Mouse (Mus musculus) heart, postnatal 36 days (tissue): ENCODE data around the gene Pex26. TPM values are rescaled to one million over a fixed set of nuclear protein-coding genes. Genes with fewer than 3 reads are reported as not detected.
A peak's percentile ranks its signal among the peaks of the same experiment; 100 is the strongest.

Experiments used
- DNase-seq, 2 experiments: peaks; one replicate each; pipeline ENCODE4 v3.0.0; 2021 to 2022
- intact Hi-C: fragments of 180-260 bp; cut with DNase I; formaldehyde crosslinking; loops from one replicate; pipeline ENCODE4 v1.15.1; 2025
- total RNA-seq, 2 experiments: library from RNA; stranded (reverse); gene quantifications; 2 replicates each; pipeline ENCODE4 v1.2.3; 2021

Pex26 gene
- total RNA-seq, 2 experiments from 2014 or later = 5.5 to 6.3 TPM

DNA sequence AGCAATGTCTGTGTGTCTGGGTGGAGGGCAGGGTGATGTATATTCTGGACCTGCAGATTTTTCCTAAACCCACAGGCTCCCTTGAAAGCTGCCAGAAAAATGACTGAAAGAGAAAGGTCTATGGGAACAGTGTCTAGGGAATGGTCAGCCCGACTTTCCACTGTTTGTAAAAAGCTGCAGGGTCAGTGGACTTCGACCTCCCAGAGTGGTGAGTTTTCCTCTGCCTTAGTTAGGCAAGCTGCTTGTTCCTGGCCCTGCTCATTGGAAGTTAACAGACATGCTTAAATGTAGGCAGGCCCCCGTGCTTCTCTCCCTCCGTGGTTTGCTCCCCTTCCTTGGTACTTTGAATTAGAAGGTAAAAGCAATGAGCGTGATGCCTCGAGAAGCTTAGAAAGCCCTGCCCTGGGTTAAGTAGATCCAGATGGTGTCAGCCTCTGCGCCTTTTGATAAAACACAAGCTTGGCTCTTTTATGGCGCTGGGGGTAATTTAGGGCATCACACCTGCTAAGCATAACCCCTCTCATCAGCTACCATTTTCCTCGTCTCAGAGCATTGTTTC lies 14.4 kb downstream of the Pex26 start:
- intact Hi-C loops = loop anchor here (10.0 kb wide), 1 partner anchor 137 kb away; no protein-coding TSS in a partner anchor
- DNase-seq = no peak

DNA sequence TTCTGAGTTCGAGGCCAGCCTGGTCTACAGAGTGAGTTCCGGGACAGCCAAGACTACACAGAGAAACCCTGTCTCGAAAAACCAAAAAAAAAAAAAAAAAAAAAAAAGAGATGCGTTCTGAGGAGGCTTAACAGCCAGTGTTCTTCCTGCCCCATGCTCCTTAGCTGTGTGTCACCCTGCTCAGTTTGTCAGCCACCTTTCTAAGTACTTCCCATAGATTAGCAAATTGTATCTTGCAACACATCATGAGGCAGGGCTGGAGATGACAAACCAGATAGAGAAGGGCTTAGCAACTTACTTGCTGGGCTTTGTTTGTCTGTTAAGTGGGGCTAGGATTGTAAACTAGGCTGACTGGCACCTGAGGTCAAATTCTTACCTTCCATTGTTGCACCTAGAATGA lies 17.0 kb downstream of the Pex26 start:
- intact Hi-C loops = no loop called here
- DNase-seq = no peak

GRCm38 (mm10) chr6:121202026-121202425 lies 18.6 kb downstream of the Pex26 start:
- intact Hi-C loops = no loop called here
- DNase-seq = no peak

DNA sequence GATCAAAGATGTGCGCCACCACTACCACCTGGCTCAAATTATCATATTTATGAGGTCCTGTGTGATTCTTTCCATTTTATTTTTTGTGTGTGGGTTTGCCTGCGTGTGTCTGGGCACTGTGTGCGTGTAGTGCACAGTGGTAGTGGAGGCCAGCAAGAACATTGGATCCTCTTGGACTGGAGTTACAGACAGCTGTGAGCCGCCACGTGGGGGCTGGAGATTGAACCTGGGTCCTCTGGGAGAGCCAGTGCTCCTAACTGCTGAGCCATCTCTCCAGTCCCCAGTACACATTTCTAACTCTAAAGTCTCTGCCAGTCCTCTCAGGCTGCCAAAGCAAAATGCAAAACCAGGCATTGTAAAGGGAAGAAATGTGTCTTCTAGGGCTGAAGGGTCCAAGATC lies 23.0 kb downstream of the Pex26 start:
- DNase-seq = no peak
- intact Hi-C loops = no loop called here

DNA sequence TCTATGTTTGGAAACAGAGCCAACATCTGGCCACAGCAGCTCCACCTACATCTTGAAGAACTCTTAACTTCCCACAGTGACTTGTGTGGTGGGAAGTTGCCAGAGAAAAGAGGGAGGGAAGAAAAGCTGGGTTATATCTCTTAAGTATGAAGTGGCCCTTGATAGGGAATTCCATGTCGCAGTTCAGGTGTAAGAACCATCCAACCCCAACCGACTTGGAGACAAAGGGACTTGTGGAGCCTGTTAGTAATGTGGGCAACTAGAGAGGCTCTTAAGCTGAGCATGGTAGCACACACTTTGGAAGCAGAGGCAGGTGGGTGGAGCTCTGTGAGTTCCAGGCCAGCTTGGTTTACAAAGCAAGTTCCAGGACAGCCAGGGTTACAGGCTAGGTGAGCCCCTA lies 26.1 kb downstream of the Pex26 start:
- intact Hi-C loops = no loop called here
- DNase-seq = no peak

- DNase-seq = peak; percentile 65 to 74
- intact Hi-C loops = no loop called here
Observed at GRCm38 (mm10) chr6:121210149-121210925, 26.9 kb downstream of the Pex26 start, which contains the start of gene Tuba8. TSS of gene Tuba8 (plus strand) at chr6:121210696.

GRCm38 (mm10) chr6:121210926-121211289 lies 27.4 kb downstream of the Pex26 start:
- DNase-seq = no peak

DNA sequence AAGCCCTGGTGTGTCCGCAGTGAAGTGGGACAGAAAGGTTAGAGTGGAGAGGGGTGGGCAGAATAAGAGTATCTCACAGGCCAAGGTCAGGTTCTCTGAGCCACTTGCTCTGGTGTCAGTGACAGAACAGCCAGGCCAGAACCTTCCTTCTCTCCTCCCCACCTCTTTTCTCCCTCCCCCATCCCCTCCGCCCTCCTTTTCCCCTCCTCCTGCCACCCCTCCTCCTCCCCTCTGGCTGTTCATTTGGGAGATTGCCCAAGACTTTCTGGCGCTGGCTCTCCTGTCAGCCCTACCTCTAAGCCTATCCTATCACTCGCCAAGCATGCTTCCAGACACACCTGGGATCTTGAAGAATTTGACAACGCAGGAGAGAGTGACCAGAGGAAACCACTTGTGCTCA lies 28.3 kb downstream of the Pex26 start:
- DNase-seq = peak; percentile 33 to 57
- intact Hi-C loops = no loop called here

More at GRCm38 (mm10) chr6:121210926-121211289, 27.4 kb downstream of the Pex26 start:
- intact Hi-C loops = no loop called here

- intact Hi-C loops = no loop called here
- DNase-seq = no peak
Observed at GRCm38 (mm10) chr6:121212988-121213387, 29.5 kb downstream of the Pex26 start.

DNA sequence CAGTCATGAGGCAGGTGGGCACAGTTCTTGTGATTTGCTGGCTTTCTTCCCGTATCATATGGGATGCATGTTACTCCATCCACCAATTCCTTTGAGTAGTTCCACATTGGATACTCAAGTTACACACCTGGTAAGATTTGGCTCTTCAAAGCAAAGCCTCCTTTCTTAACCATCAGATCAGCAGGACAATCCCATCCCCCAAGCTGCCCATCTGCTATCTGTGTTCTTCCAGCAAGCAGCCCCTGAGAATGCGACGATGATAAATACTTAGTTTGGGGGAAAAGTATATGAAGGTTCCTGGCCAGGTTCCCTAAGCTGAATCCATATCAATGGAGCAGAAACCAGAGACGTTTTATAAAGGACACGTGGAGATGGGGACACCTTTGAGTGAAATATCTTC lies 30.8 kb downstream of the Pex26 start:
- intact Hi-C loops = no loop called here
- no peak for DNase-seq

DNA sequence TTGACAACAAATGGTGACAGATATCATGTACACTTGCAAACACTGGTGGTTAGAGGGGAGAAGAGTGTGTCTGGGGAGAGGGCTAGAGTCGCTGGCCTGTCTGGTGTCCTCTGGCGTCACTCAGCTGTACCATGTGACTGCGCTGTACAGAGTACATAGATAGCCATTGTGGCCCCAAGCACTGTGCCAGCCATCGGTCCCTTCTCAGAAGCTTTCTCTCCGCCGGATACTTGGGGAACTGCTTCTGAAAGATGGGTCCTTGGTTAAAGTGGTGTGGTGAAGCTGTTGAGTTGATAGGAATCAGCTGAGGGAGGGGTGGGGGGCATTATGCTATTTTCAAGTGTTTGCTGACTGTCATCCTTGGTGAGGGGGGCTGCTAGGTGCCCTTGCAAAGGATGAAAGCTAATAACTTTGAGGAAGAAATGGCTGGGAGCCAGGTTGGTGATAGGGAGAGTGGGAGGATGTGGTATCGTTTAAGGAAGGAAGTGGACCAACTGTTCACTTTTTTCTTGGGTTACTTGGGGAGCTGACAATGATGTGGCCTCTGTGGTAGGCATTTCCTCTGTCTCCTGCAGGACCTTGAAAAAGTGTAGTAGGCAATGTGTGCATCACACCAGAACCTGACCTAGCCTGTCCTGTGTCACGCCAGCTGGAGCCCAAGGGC lies 31.3 kb downstream of the Pex26 start:
- DNase-seq = no peak
- intact Hi-C loops = no loop called here

GRCm38 (mm10) chr6:121215336-121215735 lies 31.9 kb downstream of the Pex26 start:
- intact Hi-C loops = no loop called here
- DNase-seq = no peak

DNA sequence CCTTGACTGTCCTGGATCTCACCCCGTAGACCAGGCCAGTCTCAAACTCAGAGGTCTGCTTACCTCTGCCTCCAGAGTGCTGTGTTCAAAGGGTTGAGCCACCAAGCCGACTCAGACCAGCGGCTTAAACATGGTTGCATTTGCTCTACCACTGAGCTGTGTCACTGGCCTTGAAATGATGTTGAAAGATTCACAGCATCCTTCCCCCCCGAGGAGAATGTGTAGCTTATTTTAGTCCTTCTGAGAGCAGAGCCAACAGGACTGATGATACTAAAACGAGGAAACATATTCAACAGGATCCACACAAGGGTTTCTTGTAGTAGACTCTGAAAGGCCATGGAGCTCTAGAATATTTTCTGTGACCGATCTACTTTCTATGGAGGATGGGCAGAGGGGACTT lies 32.4 kb downstream of the Pex26 start:
- intact Hi-C loops = no loop called here
- no peak for DNase-seq

DNA sequence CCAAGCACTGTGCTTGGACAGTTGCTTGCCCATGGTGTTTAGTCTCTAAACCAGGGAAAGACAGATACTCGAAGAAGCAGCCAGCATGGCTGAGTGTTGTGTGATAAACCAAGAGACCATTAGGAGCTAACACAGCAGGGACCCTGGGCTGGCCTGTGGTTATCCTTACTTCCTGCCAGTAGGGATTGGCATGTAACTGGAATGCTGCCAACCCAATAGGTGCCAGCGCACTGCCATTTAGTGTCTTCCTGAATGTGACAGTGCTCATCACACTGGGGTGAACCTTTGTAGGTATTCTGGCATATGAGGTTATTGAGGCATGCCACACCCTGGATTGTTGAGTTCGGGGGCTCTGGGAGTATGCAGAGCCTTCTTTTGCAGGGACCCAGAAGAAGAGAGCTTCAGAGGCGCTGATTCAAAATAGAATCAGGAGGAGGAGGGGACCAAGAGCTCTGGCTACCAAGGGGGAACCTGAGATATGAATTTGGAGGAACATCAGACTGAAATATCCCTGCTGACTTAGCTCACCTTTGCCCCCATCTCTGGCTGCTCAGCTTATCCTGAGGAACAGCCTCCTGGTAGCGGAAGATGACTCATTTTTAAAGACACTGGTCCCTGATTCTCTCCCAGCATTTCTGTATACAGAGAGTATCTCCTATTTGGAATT lies 33.3 kb downstream of the Pex26 start:
- intact Hi-C loops = no loop called here
- peak in 1 of 2 experiments; percentile 40 for DNase-seq

DNA sequence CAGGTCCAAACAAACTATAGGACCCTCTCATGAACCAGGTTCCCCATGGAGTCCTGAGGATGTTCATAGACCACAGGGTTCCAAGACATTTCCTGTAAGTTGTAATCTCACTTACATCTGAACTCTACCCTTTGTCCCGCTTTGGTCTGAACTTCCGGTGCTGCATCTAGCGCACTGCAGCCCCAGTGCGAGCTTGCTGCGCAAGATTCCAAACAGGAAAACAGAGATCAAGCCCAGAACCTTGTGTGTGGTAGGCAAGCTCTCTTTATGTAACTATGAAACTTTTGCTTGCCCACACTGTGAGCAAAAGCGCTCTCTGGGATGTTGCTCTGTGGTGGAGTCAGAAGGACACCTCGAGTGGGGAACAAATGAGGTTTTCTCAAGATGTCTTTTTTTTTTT lies 34.5 kb downstream of the Pex26 start:
- intact Hi-C loops = no loop called here
- no peak for DNase-seq

- peak; percentile 23 to 46 for DNase-seq
- intact Hi-C loops = no loop called here
Observed at GRCm38 (mm10) chr6:121219406-121219805, 35.9 kb downstream of the Pex26 start.

- intact Hi-C loops = no loop called here
- peak in 1 of 2 experiments; percentile 36 for DNase-seq
Observed at GRCm38 (mm10) chr6:121220181-121220580, 36.7 kb downstream of the Pex26 start.

GRCm38 (mm10) chr6:121221876-121222597 lies 38.6 kb downstream of the Pex26 start:
- DNase-seq = no peak
- intact Hi-C loops = no loop called here

GRCm38 (mm10) chr6:121223001-121223400 lies 39.5 kb downstream of the Pex26 start:
- DNase-seq = no peak
- intact Hi-C loops = no loop called here

GRCm38 (mm10) chr6:121224067-121224466 lies 40.6 kb downstream of the Pex26 start:
- DNase-seq = no peak
- intact Hi-C loops = no loop called here

GRCm38 (mm10) chr6:121224993-121225392 lies 41.5 kb downstream of the Pex26 start:
- intact Hi-C loops = no loop called here
- no peak for DNase-seq
